Mouse (Mus musculus) neural tube, embryonic 15.5 days (tissue): ENCODE data around the gene Tbcb. TPM values are rescaled to one million over a fixed set of nuclear protein-coding genes. Genes with fewer than 3 reads are reported as not detected.
"Not testable (repeated sequence)": the region's sequence is repeated elsewhere in the genome, so short reads cannot be mapped to it uniquely, and the experiment has no call there.

ENCODE experiments used
- ATAC-seq: fragments of 200-750 bp; cut with Nextera tagmentation; 2 replicates; pipeline ENCODE4 v1.8.0; 2017; ENCODE audit warnings: mild to moderate bottlenecking, moderate TSS enrichment, moderate library complexity; ENCODE audit not compliant: low FRiP score
- H3K27ac ChIP-seq: fragments of 300-500 bp; sonication (generic); replicated peaks from 2 replicates; pipeline ENCODE4 v1.5.1; 2015; ENCODE audit warnings: mild to moderate bottlenecking, inconsistent platforms
- H3K27me3 ChIP-seq: fragments of 300-500 bp; sonication (generic); replicated peaks from 2 replicates; pipeline ENCODE4 v1.6.1; 2015; ENCODE audit warnings: inconsistent platforms
- H3K36me3 ChIP-seq: fragments of 300-500 bp; sonication (generic); 2 replicates; pipeline ENCODE4 v1.6.1; 2015; ENCODE audit warnings: inconsistent platforms
- H3K4me1 ChIP-seq: fragments of 300-500 bp; sonication (generic); 2 replicates; pipeline ENCODE4 v1.6.1; 2015; ENCODE audit warnings: inconsistent platforms
- H3K4me2 ChIP-seq: fragments of 300-500 bp; sonication (generic); 2 replicates; pipeline ENCODE4 v1.6.1; 2015; ENCODE audit warnings: inconsistent platforms, mild to moderate bottlenecking, moderate library complexity
- H3K4me3 ChIP-seq: fragments of 300-500 bp; sonication (generic); replicated peaks from 2 replicates; pipeline ENCODE4 v1.5.1; 2015; ENCODE audit warnings: mild to moderate bottlenecking, inconsistent platforms
- H3K9ac ChIP-seq: fragments of 300-500 bp; sonication (generic); replicated peaks from 2 replicates; pipeline ENCODE4 v1.6.1; 2015; ENCODE audit warnings: mild to moderate bottlenecking, inconsistent platforms
- H3K9me3 ChIP-seq: fragments of 300-500 bp; sonication (generic); replicated peaks from 2 replicates; pipeline ENCODE4 v1.6.1; 2016; ENCODE audit warnings: inconsistent platforms
- WGBS: fragments of 180-500 bp; shearing (Covaris S2); methylation state at CpG from one replicate; pipeline ENCODE4 v1.1.7; 2015; ENCODE audit warnings: mixed read lengths; 5-methylcytosine and 5-hydroxymethylcytosine counted together
- polyA plus RNA-seq: library from polyadenylated mRNA; unstranded; fragments of >200 nt; fragmentation: Nextera tagmentation; extraction: Ambion mirVana; gene quantifications from 2 replicates; pipeline ENCODE4 v1.2.1, GENCODE M21; 2015

Gene Tbcb
- polyA plus RNA-seq, 1 experiment from 2014 or later = 478 TPM

GRCm38 (mm10) chr7:30265041-30265440 lies 33.0 kb upstream of the Tbcb start:
- no peak overlapping the region for H3K4me3 ChIP-seq
- WGBS = 79% methylated on average over 2 of the region's 2 CpGs
- H3K9ac ChIP-seq = no peak overlapping the region
- H3K4me2 ChIP-seq = no peak overlapping the region
- no peaks in the 10 kb centered on the region for H3K27me3 ChIP-seq
- H3K4me1 ChIP-seq = no peaks in the 10 kb centered on the region
- no peak for ATAC-seq
- no peak overlapping the region for H3K27ac ChIP-seq
- no peaks in the 10 kb centered on the region for H3K36me3 ChIP-seq
- H3K9me3 ChIP-seq = no peaks in the 10 kb centered on the region

- no peaks in the 10 kb centered on the region for H3K9me3 ChIP-seq
- no peak overlapping the region for H3K4me3 ChIP-seq
- no peak overlapping the region for H3K9ac ChIP-seq
- H3K27ac ChIP-seq = no peak overlapping the region
- H3K36me3 ChIP-seq = no peaks in the 10 kb centered on the region; the same call in 1 of the 2 replicates
- no peaks in the 10 kb centered on the region for H3K4me1 ChIP-seq
- no peaks in the 10 kb centered on the region for H3K27me3 ChIP-seq
- H3K4me2 ChIP-seq = no peak overlapping the region
- no peak for ATAC-seq
- 88% methylated on average over 12 of the region's 12 CpGs for WGBS
Measured at GRCm38 (mm10) chr7:30251956-30252954, 20.2 kb upstream of the Tbcb start.

GRCm38 (mm10) chr7:30237374-30237773 lies 5.3 kb upstream of the Tbcb start:
- not testable (repeated sequence) for ATAC-seq, H3K9ac ChIP-seq
- 84% methylated on average over 3 of the region's 3 CpGs for WGBS

GRCm38 (mm10) chr7:30235625-30236024 lies 3.6 kb upstream of the Tbcb start, which contains the start of gene Ovol3:
Ovol3 (minus strand) TSS chr7:30235725.
- WGBS = 80% methylated on average over 4 of the region's 4 CpGs
- Histone ChIP-seq H3K4me3 (no peak within 1 kb of the TSS), H3K9me3 (no peaks in the 10 kb centered on the region), H3K27ac (no peak within 1 kb of the TSS), H3K9ac (no peak within 1 kb of the TSS), H3K4me2 (no peak within 1 kb of the TSS), H3K27me3 (no peaks in the 10 kb centered on the region), H3K4me1 (peaks cover 25% of the 10 kb centered on the region), H3K36me3 (peaks cover 21% of the 10 kb centered on the region)
- ATAC-seq = no peak

More at GRCm38 (mm10) chr7:30237374-30237773, 5.3 kb upstream of the Tbcb start:
- not testable (repeated sequence) for H3K27me3 ChIP-seq, H3K4me3 ChIP-seq, H3K27ac ChIP-seq, H3K4me2 ChIP-seq, H3K9me3 ChIP-seq
- peaks cover 18% of the 10 kb centered on the region for H3K4me1 ChIP-seq
- H3K36me3 ChIP-seq = peaks cover 21% of the 10 kb centered on the region

GRCm38 (mm10) chr7:30235091-30235490 lies 3.0 kb upstream of the Tbcb start:
- Histone ChIP-seq H3K9ac (no peak overlapping the region), H3K9me3 (no peaks in the 10 kb centered on the region), H3K4me2 (no peak overlapping the region), H3K4me3 (no peak overlapping the region), H3K4me1 (peaks cover 28% of the 10 kb centered on the region), H3K27me3 (no peaks in the 10 kb centered on the region), H3K27ac (no peak overlapping the region), H3K36me3 (peaks cover 21% of the 10 kb centered on the region)
- ATAC-seq = no peak
- WGBS = 95% methylated on average over 8 of the region's 8 CpGs

GRCm38 (mm10) chr7:30234276-30234858 lies 2.3 kb upstream of the Tbcb start:
- Histone ChIP-seq H3K4me2 (no peak overlapping the region), H3K27me3 (no peaks in the 10 kb centered on the region)

GRCm38 (mm10) chr7:30233387-30233786 lies 1.3 kb upstream of the Tbcb start:
- Histone ChIP-seq H3K9ac (no peak overlapping the region), H3K27me3 (no peaks in the 10 kb centered on the region), H3K27ac (no peak overlapping the region), H3K4me3 (0 out of 2 replicates have a peak overlapping the region, but pooled peaks have one; percentile 80), H3K36me3 (peaks cover 24% of the 10 kb centered on the region), H3K4me1 (peaks cover 28% of the 10 kb centered on the region), H3K9me3 (no peaks in the 10 kb centered on the region), H3K4me2 (peak overlapping the region; percentile 68)
- WGBS = 90% methylated on average over 20 of the region's 20 CpGs
- ATAC-seq = no peak

More at GRCm38 (mm10) chr7:30234276-30234858, 2.3 kb upstream of the Tbcb start:
- H3K4me3 ChIP-seq = no peak overlapping the region
- WGBS = 95% methylated on average over 15 of the region's 15 CpGs
- H3K9me3 ChIP-seq = no peaks in the 10 kb centered on the region
- no peak overlapping the region for H3K9ac ChIP-seq
- peaks cover 21% of the 10 kb centered on the region for H3K36me3 ChIP-seq
- no peak for ATAC-seq
- peaks cover 28% of the 10 kb centered on the region for H3K4me1 ChIP-seq
- no peak overlapping the region for H3K27ac ChIP-seq

GRCm38 (mm10) chr7:30232631-30233148 lies 618 bp upstream of the Tbcb start:
- WGBS = 4% methylated on average over 24 of the region's 24 CpGs
- ATAC-seq = peak; percentile 15; the same call in 1 of the 2 replicates
- peak overlapping the region; percentile 72 for H3K9ac ChIP-seq

GRCm38 (mm10) chr7:30231328-30231668 lies 774 bp downstream of the Tbcb start:
- WGBS = 0% methylated on average over 16 of the region's 16 CpGs
- peak overlapping the region; percentile 80 for H3K4me3 ChIP-seq
- no peaks in the 10 kb centered on the region for H3K9me3 ChIP-seq
- H3K27me3 ChIP-seq = no peaks in the 10 kb centered on the region
- peak overlapping the region; percentile 98 for H3K27ac ChIP-seq
- peak overlapping the region; percentile 84 for H3K4me2 ChIP-seq
- H3K4me1 ChIP-seq = peaks cover 28% of the 10 kb centered on the region
- H3K9ac ChIP-seq = peak overlapping the region; percentile 63
- peak; percentile 48 for ATAC-seq
- peaks cover 41% of the 10 kb centered on the region for H3K36me3 ChIP-seq

More at GRCm38 (mm10) chr7:30232631-30233148, 618 bp upstream of the Tbcb start:
- Histone ChIP-seq H3K27me3 (no peaks in the 10 kb centered on the region), H3K9me3 (no peaks in the 10 kb centered on the region), H3K4me3 (peak overlapping the region; percentile 80), H3K4me2 (peak overlapping the region; percentile 68), H3K36me3 (peaks cover 28% of the 10 kb centered on the region), H3K27ac (peak overlapping the region; percentile 98), H3K4me1 (peaks cover 28% of the 10 kb centered on the region)

GRCm38 (mm10) chr7:30224206-30224605 lies 7.9 kb downstream of the Tbcb start:
- H3K4me2 ChIP-seq = no peak overlapping the region
- H3K4me3 ChIP-seq = no peak overlapping the region
- H3K4me1 ChIP-seq = peaks cover 9% of the 10 kb centered on the region
- H3K27ac ChIP-seq = no peak overlapping the region
- ATAC-seq = no peak
- H3K27me3 ChIP-seq = no peaks in the 10 kb centered on the region
- H3K9me3 ChIP-seq = no peaks in the 10 kb centered on the region
- no peak overlapping the region for H3K9ac ChIP-seq
- H3K36me3 ChIP-seq = peaks cover 43% of the 10 kb centered on the region
- WGBS = 93% methylated on average over 12 of the region's 12 CpGs

- H3K4me1 ChIP-seq = peaks cover 13% of the 10 kb centered on the region
- H3K4me3 ChIP-seq = no peak overlapping the region
- H3K27me3 ChIP-seq = no peaks in the 10 kb centered on the region
- H3K9me3 ChIP-seq = no peaks in the 10 kb centered on the region
- 97% methylated on average over 5 of the region's 5 CpGs for WGBS
- H3K9ac ChIP-seq = no peak overlapping the region
- H3K27ac ChIP-seq = no peak overlapping the region
- H3K4me2 ChIP-seq = no peak overlapping the region
- peaks cover 33% of the 10 kb centered on the region for H3K36me3 ChIP-seq
- no peak for ATAC-seq
Measured at GRCm38 (mm10) chr7:30222205-30222604, 9.9 kb downstream of the Tbcb start.
